Mouse (Mus musculus) heart, embryonic 13.5 days (tissue): ENCODE measurements around the gene Map1s. TPM values are rescaled to one million over a fixed set of nuclear protein-coding genes. Genes with fewer than 3 reads are reported as not detected.

Source experiments
- ATAC-seq: fragments of 200-750 bp; cut with Nextera tagmentation; 2 replicates; pipeline ENCODE4 v1.8.0; 2017; ENCODE audit warnings: moderate TSS enrichment; ENCODE audit not compliant: insufficient number of reproducible peaks, low FRiP score, low TSS enrichment; ENCODE audit errors: extremely low read depth
- H3K27ac ChIP-seq: fragments of 300-500 bp; sonication (generic); replicated peaks from 2 replicates; pipeline ENCODE4 v1.5.1; 2015; ENCODE audit warnings: moderate library complexity, mild to moderate bottlenecking, inconsistent platforms
- H3K27me3 ChIP-seq: fragments of 300-500 bp; sonication (generic); replicated peaks from 2 replicates; pipeline ENCODE4 v1.6.1; 2015; ENCODE audit warnings: mild to moderate bottlenecking, inconsistent platforms
- H3K36me3 ChIP-seq: fragments of 300-500 bp; sonication (generic); 2 replicates; pipeline ENCODE4 v1.6.1; 2015; ENCODE audit warnings: mild to moderate bottlenecking, inconsistent platforms
- H3K4me1 ChIP-seq: fragments of 300-500 bp; sonication (generic); 2 replicates; pipeline ENCODE4 v1.6.1; 2015; ENCODE audit warnings: inconsistent platforms
- H3K4me2 ChIP-seq: fragments of 300-500 bp; sonication (generic); 2 replicates; pipeline ENCODE4 v1.6.1; 2015; ENCODE audit warnings: inconsistent platforms, mild to moderate bottlenecking, moderate library complexity
- H3K4me3 ChIP-seq: fragments of 300-500 bp; sonication (generic); 2 replicates; pipeline ENCODE4 v1.5.1; 2015; ENCODE audit warnings: moderate library complexity, mild to moderate bottlenecking, inconsistent platforms
- H3K9ac ChIP-seq: fragments of 300-500 bp; sonication (generic); 2 replicates; pipeline ENCODE4 v1.6.1; 2015; ENCODE audit warnings: inconsistent platforms, mild to moderate bottlenecking, moderate library complexity
- H3K9me3 ChIP-seq: fragments of 300-500 bp; sonication (generic); 2 replicates; pipeline ENCODE4 v1.6.1; 2016; ENCODE audit warnings: inconsistent platforms
- WGBS: fragments of 180-500 bp; shearing (Covaris S2); methylation state at CpG from one replicate; pipeline ENCODE4 v1.1.7; 2015; ENCODE audit warnings: mixed read lengths; 5-methylcytosine and 5-hydroxymethylcytosine counted together
- polyA plus RNA-seq: library from polyadenylated mRNA; unstranded; fragments of >200 nt; fragmentation: Nextera tagmentation; extraction: Ambion mirVana; gene quantifications from 2 replicates; pipeline ENCODE4 v1.2.1, GENCODE M21; 2015

Gene Map1s
- polyA plus RNA-seq, 1 experiment from 2014 or later: 35.0 TPM

DNA sequence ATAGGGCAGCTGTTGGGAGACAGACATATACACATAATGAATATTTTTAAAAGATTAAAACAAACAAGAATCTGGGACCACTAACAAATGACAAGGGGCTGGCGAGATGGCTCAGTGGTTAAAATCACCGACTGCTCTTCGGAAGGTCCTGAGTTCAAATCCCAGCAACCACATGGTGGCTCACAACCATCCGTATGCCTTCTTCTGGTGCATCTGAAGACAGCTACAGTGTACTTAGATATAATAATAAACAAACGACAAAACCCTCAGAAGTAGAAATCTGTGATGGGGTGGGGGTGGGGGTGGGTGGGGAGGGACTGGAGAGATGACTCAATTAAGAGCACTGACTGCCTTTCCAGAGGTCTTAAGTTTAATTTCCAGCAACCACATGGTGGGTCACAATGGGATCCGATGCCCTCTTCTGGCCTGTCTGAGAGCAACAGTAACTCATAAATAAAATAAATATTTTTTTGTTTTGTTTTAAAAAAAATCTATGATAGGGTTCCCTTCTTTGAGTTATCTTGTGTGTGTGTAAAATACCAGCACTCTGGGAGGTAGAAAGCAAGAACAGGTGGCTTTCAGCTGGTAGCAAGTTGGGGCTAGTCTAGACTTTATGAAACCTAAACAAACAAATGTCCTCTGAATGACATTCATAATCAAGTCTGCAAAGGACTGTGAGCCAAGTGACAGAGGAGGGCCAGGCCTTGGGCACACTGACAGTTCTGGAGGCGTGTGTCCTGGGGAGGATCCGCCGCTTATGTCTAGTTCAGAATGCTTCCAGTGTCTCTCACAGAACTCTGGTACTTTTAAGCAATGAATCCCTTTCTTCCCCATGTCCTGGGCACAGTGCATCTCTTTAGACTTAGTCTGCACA is 14.6 kb downstream of the Map1s start:
- H3K36me3 ChIP-seq: peaks cover 61% of the 10 kb centered on the region
- 78% methylated on average over 9 of the region's 9 CpGs for WGBS
- H3K9ac ChIP-seq: no peak overlapping the region
- H3K9me3 ChIP-seq: no peaks in the 10 kb centered on the region
- H3K4me1 ChIP-seq: peaks cover 5% of the 10 kb centered on the region
- no peak overlapping the region for H3K4me2 ChIP-seq
- H3K4me3 ChIP-seq: no peak overlapping the region
- H3K27me3 ChIP-seq: no peaks in the 10 kb centered on the region
- 0 out of 2 replicates have a peak overlapping the region, but pooled peaks have one; percentile 26 for H3K27ac ChIP-seq
- ATAC-seq: no peak

DNA sequence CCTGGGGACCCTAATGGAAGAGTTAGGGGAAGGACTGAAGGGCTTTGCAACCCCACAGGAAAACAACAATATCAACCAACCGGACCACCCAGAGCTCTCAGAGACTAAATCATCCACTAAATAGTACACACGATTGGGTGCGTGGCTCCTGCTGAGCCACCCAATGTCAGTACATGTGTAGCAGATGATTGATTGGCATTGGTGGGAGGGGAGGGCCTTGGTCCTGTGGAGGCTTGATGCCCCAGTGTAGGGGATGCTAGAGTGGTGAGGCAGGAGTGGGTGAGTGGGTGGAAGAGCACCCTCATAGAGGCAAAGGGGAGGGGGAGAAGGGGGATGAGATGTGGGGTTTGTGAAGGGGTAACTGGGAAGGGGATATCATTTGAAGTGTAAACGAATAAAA is 18.4 kb downstream of the Map1s start:
- Histone ChIP-seq H3K4me1 (peaks cover 11% of the 10 kb centered on the region), H3K4me3 (no peak overlapping the region), H3K27ac (no peak overlapping the region), H3K9me3 (no peaks in the 10 kb centered on the region), H3K36me3 (peaks cover 22% of the 10 kb centered on the region), H3K27me3 (no peaks in the 10 kb centered on the region), H3K4me2 (no peak overlapping the region), H3K9ac (no peak overlapping the region)
- no peak for ATAC-seq
- 80% methylated on average over 4 of the region's 4 CpGs for WGBS

DNA sequence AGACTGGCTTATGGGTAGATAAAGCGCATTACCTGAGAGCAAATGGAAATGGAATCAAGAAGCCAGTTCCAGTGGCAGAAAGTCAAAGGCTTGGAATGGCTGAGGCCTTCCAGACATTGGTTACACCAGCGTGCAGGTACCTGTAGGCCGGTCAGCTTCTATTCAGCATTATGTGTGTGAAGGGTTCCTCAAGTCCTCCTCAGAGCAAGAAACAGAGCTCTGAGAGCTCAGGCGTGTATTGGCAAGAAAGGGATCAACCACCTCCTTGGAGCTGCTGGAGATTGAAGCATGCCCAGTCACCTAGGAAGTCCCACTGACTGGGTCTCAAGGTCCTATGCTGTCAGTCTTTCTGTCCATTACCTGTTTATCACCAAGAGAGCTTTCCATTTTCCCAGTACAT is 20.0 kb downstream of the Map1s start:
- ATAC-seq: no peak
- no peaks in the 10 kb centered on the region for H3K27me3 ChIP-seq
- WGBS: 85% methylated on average over 4 of the region's 4 CpGs

DNA sequence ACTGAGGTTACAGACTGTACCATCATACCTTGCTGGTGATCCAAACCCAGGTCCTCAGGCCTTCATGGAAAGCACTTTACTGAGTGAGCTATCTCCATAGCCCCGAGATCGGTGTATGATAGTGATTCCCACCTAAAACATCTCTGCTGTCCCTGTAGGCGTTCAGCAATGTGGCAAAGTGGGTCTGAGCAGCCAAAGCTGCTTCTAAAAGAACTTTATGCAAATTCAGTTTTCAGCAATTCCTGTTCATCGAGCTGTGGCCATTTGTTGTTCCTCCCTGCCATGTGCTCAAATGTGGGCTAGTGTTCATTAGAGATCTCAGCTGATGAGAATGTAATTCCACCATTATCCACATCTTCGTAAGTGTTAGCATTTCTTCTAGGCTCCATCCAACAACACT is 20.7 kb downstream of the Map1s start:
- no peak overlapping the region for H3K9ac ChIP-seq
- no peak overlapping the region for H3K27ac ChIP-seq
- 83% methylated on average over 5 of the region's 5 CpGs for WGBS
- no peaks in the 10 kb centered on the region for H3K27me3 ChIP-seq
- peaks cover 6% of the 10 kb centered on the region; the same call in 1 of the 2 replicates for H3K36me3 ChIP-seq
- no peak for ATAC-seq
- H3K4me1 ChIP-seq: peaks cover 6% of the 10 kb centered on the region
- H3K9me3 ChIP-seq: no peaks in the 10 kb centered on the region
- H3K4me3 ChIP-seq: no peak overlapping the region
- no peak overlapping the region for H3K4me2 ChIP-seq

More for the DNA sequence above, 20.0 kb downstream of the Map1s start:
- Histone ChIP-seq H3K9ac (no peak overlapping the region), H3K27ac (no peak overlapping the region), H3K4me2 (no peak overlapping the region), H3K4me3 (no peak overlapping the region), H3K36me3 (peaks cover 13% of the 10 kb centered on the region), H3K9me3 (no peaks in the 10 kb centered on the region), H3K4me1 (peaks cover 6% of the 10 kb centered on the region)

GRCm38 (mm10) chr8:70928096-70928495 is 22.4 kb downstream of the Map1s start:
- WGBS: 81% methylated on average over 3 of the region's 3 CpGs
- no peak overlapping the region for H3K9ac ChIP-seq
- no peak for ATAC-seq

GRCm38 (mm10) chr8:70928778-70929322 is 23.1 kb downstream of the Map1s start:
- Histone ChIP-seq H3K27ac (no peak overlapping the region), H3K4me1 (peaks cover 6% of the 10 kb centered on the region), H3K9me3 (no peaks in the 10 kb centered on the region), H3K4me2 (no peak overlapping the region), H3K27me3 (no peaks in the 10 kb centered on the region), H3K9ac (peak overlapping the region; percentile 33; the same call in 1 of the 2 replicates), H3K36me3 (0 out of 2 replicates have a peak, but pooled peaks cover 6% of the 10 kb centered on the region), H3K4me3 (no peak overlapping the region)
- 58% methylated on average over 5 of the region's 5 CpGs for WGBS
- ATAC-seq: no peak

More at GRCm38 (mm10) chr8:70928096-70928495, 22.4 kb downstream of the Map1s start:
- Histone ChIP-seq H3K4me1 (peaks cover 6% of the 10 kb centered on the region), H3K27me3 (no peaks in the 10 kb centered on the region), H3K27ac (no peak overlapping the region), H3K4me2 (no peak overlapping the region), H3K9me3 (no peaks in the 10 kb centered on the region), H3K36me3 (0 out of 2 replicates have a peak, but pooled peaks cover 6% of the 10 kb centered on the region), H3K4me3 (no peak overlapping the region)

- H3K4me2 ChIP-seq: no peak overlapping the region
- H3K4me1 ChIP-seq: peaks cover 6% of the 10 kb centered on the region
- H3K4me3 ChIP-seq: no peak overlapping the region
- H3K36me3 ChIP-seq: 0 out of 2 replicates have a peak, but pooled peaks cover 6% of the 10 kb centered on the region
- WGBS: 87% methylated on average over 11 of the region's 11 CpGs
- no peak overlapping the region for H3K9ac ChIP-seq
- ATAC-seq: no peak
- H3K27ac ChIP-seq: no peak overlapping the region
- H3K27me3 ChIP-seq: no peaks in the 10 kb centered on the region
- H3K9me3 ChIP-seq: no peaks in the 10 kb centered on the region
Observed at GRCm38 (mm10) chr8:70931731-70932130, 26.0 kb downstream of the Map1s start.

DNA sequence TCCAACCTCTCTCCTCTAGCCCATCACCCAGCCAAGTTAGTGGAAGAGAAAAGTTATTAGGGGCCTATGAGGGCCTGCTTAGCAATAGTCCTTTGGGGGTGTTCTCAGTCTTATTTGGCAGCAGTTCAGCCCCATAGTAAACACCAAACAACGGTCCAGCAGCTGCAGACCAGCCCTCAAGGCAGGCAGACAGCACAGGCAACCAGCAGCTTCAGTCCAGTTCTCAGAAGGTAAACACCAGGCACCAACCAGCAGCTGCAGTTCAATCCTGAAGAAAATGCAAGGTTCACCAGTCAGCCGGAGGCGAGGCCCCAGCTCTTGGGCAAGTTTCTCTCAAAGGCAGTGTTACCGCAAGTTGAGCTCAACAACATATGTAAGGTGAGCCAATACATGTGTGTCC is 27.3 kb downstream of the Map1s start:
- H3K36me3 ChIP-seq: 0 out of 2 replicates have a peak, but pooled peaks cover 6% of the 10 kb centered on the region
- no peak overlapping the region for H3K4me2 ChIP-seq
- 83% methylated on average over 4 of the region's 4 CpGs for WGBS
- no peak for ATAC-seq
- H3K4me1 ChIP-seq: peaks cover 6% of the 10 kb centered on the region
- no peak overlapping the region for H3K4me3 ChIP-seq
- no peaks in the 10 kb centered on the region for H3K27me3 ChIP-seq
- no peak overlapping the region for H3K27ac ChIP-seq
- no peaks in the 10 kb centered on the region for H3K9me3 ChIP-seq
- H3K9ac ChIP-seq: no peak overlapping the region

DNA sequence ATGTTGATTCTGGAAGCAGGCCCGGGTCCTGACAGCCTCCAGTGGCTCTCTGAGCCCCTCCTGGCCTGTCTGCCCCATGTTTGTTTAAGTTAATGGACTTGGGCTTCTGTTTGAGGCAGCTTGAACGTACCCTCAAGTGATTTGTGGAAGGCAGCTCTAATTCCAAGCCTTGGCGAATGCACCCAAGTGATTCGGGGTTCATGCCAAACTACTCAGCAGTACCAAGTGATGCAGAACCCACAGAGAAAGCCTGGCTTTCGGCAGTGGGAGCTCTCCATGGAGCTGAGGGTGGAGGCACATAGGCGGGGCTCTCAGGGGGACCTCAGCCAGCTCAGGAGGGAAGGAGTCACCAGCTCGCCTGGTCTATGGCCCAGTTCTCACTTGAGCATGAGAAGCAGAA is 29.1 kb downstream of the Map1s start:
- H3K4me2 ChIP-seq: no peak overlapping the region
- WGBS: 54% methylated on average over 7 of the region's 7 CpGs

DNA sequence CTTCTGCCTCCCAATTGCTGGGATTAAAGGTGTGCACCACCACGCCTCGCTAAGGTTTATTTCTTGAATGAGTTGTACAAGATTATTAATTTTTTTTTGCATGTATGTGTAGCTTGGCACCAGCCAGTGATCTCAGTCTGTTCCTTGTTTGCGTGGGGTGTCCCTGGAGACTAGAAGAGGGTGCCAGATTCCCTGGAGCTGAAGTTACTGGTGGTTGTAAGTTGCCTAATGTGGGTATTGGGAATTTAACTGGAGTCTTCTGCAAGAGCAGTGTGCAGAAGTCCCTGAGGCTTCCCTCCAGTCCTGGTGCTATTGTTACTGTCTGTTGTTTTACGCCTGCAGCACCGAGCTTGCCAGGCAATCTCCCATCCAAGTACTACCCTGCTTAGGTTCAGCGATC is 31.5 kb downstream of the Map1s start:
- H3K4me2 ChIP-seq: no peak overlapping the region
- H3K4me3 ChIP-seq: no peak overlapping the region
- H3K27ac ChIP-seq: no peak overlapping the region
- H3K9ac ChIP-seq: no peak overlapping the region
- 76% methylated on average over 6 of the region's 6 CpGs for WGBS
- no peak for ATAC-seq
- no peaks in the 10 kb centered on the region for H3K9me3 ChIP-seq
- H3K36me3 ChIP-seq: 0 out of 2 replicates have a peak, but pooled peaks cover 6% of the 10 kb centered on the region
- no peaks in the 10 kb centered on the region for H3K27me3 ChIP-seq
- H3K4me1 ChIP-seq: no peaks in the 10 kb centered on the region

More for the DNA sequence above, 29.1 kb downstream of the Map1s start:
- Histone ChIP-seq H3K27me3 (no peaks in the 10 kb centered on the region), H3K36me3 (0 out of 2 replicates have a peak, but pooled peaks cover 6% of the 10 kb centered on the region), H3K4me3 (no peak overlapping the region), H3K9ac (no peak overlapping the region), H3K4me1 (no peaks in the 10 kb centered on the region), H3K9me3 (no peaks in the 10 kb centered on the region), H3K27ac (no peak overlapping the region)
- no peak for ATAC-seq

DNA sequence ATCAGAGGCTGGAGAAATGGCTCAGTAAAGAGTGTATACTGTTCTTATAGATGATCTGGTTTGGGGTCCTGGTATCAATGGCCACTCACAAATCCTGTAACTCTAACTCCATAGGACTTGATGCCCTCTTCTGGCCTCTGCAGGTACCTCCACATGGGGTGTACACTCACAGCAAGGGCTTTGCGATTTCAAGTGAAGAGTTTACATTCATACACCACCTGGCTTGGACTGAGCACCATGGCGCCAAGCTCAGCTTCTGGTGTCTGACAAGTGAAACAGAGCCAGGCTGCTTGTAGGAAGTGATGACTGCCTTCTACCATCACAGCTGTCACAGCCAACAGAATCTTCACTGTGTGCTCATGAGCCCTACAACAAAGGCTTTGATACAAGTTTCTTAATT is 35.7 kb downstream of the Map1s start:
- no peak for ATAC-seq
- Histone ChIP-seq H3K27ac (no peak overlapping the region), H3K27me3 (no peaks in the 10 kb centered on the region), H3K9ac (no peak overlapping the region), H3K9me3 (no peaks in the 10 kb centered on the region), H3K4me3 (no peak overlapping the region), H3K4me2 (no peak overlapping the region), H3K4me1 (no peaks in the 10 kb centered on the region), H3K36me3 (no peaks in the 10 kb centered on the region)
- 58% methylated on average over 2 of the region's 2 CpGs for WGBS
